Mouse (Mus musculus) thymus, adult 2 months (tissue): ENCODE measurements around the gene Zp3. TPM values are rescaled to one million over a fixed set of nuclear protein-coding genes. Genes with fewer than 3 reads are reported as not detected.
A peak's percentile ranks its signal among the peaks of the same experiment; 100 is the strongest.

Experiments
- DNase-seq: peaks from one replicate; pipeline ENCODE4 v3.0.0; 2021
- H3K27ac ChIP-seq: fragments of 200-500 bp; 2 replicates; pipeline ENCODE4 v1.5.1; 2012; ENCODE audit warnings: low read length, control low read depth; ENCODE audit not compliant: control insufficient read depth, insufficient read depth
- H3K27me3 ChIP-seq: fragments of 200-500 bp; 2 replicates; pipeline ENCODE4 v1.6.1; 2012; ENCODE audit warnings: mild to moderate bottlenecking, low read length, moderate library complexity, mixed read lengths; ENCODE audit not compliant: control insufficient read depth, insufficient read depth
- H3K36me3 ChIP-seq: fragments of 200-500 bp; 2 replicates; pipeline ENCODE4 v1.6.1; 2012; ENCODE audit warnings: mild to moderate bottlenecking, low read length, moderate library complexity; ENCODE audit not compliant: control insufficient read depth, insufficient read depth
- H3K4me1 ChIP-seq: fragments of 200-500 bp; replicated peaks from 2 replicates; pipeline ENCODE4 v1.6.1; 2012; ENCODE audit warnings: low read length; ENCODE audit not compliant: control insufficient read depth, insufficient read depth
- H3K4me3 ChIP-seq: fragments of 200-500 bp; 2 replicates; pipeline ENCODE4 v1.5.1; 2012; ENCODE audit warnings: mild to moderate bottlenecking, low read length, control low read depth, moderate library complexity; ENCODE audit not compliant: control insufficient read depth, insufficient read depth
- CTCF ChIP-seq: fragments of 200-500 bp; IDR thresholded peaks from 2 replicates; pipeline ENCODE4 v1.5.1; 2012; ENCODE audit warnings: mild to moderate bottlenecking, control low read depth, low read length, moderate library complexity, borderline replicate concordance; ENCODE audit not compliant: control insufficient read depth, poor library complexity, insufficient read depth; ENCODE audit errors: extremely low read depth
- POLR2A ChIP-seq: fragments of 200-500 bp; IDR thresholded peaks from 2 replicates; pipeline ENCODE4 v1.6.1; 2012; ENCODE audit warnings: mild to moderate bottlenecking, low read length, control low read depth, moderate library complexity; ENCODE audit not compliant: control insufficient read depth, poor library complexity, insufficient read depth; ENCODE audit errors: extremely low read depth
- WGBS: fragments of 180-500 bp; shearing (Covaris S2); methylation state at CpG from one replicate; pipeline ENCODE4 v1.1.7; 2018; 5-methylcytosine and 5-hydroxymethylcytosine counted together
- polyA plus RNA-seq: library from polyadenylated mRNA; depleted of rRNA; stranded (reverse); fragments of >200 nt; gene quantifications from 2 replicates; pipeline ENCODE4 v1.2.3, GENCODE M21; 2012

The Zp3 gene
- polyA plus RNA-seq, 1 experiment = 1.1 TPM

GRCm38 (mm10) chr5:135984546-135985044 lies 4.7 kb downstream of the Zp3 start:
- WGBS = 91% methylated on average over 6 of the region's 6 CpGs
- no peak for TF ChIP-seq POLR2A
- TF ChIP-seq CTCF = no peak

DNA sequence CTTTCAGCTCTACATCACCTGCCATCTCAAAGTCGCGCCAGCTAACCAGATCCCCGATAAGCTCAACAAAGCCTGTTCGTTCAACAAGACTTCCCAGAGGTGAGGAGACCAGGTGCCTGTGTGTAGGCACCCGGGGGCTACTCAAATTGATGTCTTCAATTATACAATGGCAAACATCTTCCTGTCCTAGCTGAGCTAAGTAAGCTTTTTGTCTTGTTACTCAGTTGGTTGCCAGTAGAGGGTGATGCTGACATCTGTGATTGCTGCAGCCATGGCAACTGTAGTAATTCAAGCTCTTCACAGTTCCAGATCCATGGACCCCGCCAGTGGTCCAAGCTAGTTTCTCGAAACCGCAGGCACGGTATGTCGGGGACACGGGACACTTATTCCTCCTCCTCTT lies 7.3 kb downstream of the Zp3 start:
- H3K27me3 ChIP-seq = no peaks in the 10 kb centered on the region

More at GRCm38 (mm10) chr5:135984546-135985044, 4.7 kb downstream of the Zp3 start:
- no peaks in the 10 kb centered on the region for H3K4me1 ChIP-seq
- DNase-seq = no peak
- H3K4me3 ChIP-seq = no peak overlapping the region
- no peak overlapping the region for H3K27ac ChIP-seq
- no peaks in the 10 kb centered on the region for H3K27me3 ChIP-seq
- H3K36me3 ChIP-seq = no peaks in the 10 kb centered on the region

GRCm38 (mm10) chr5:135990601-135991000 lies 10.7 kb downstream of the Zp3 start:
- peak; percentile 9 for DNase-seq
- no peak for TF ChIP-seq POLR2A
- no peak for TF ChIP-seq CTCF
- H3K27ac ChIP-seq = peak overlapping the region; percentile 64
- 10% methylated on average over 5 of the region's 5 CpGs for WGBS
- H3K36me3 ChIP-seq = no peaks in the 10 kb centered on the region
- H3K27me3 ChIP-seq = no peaks in the 10 kb centered on the region
- H3K4me1 ChIP-seq = peaks cover 10% of the 10 kb centered on the region
- H3K4me3 ChIP-seq = no peak overlapping the region

More for the DNA sequence above, 7.3 kb downstream of the Zp3 start:
- H3K4me3 ChIP-seq = no peak overlapping the region
- no peak for TF ChIP-seq POLR2A
- TF ChIP-seq CTCF = no peak
- H3K4me1 ChIP-seq = peaks cover 8% of the 10 kb centered on the region
- peak; percentile 28 for DNase-seq
- no peak overlapping the region for H3K27ac ChIP-seq
- WGBS = 57% methylated on average over 11 of the region's 11 CpGs
- H3K36me3 ChIP-seq = no peaks in the 10 kb centered on the region

DNA sequence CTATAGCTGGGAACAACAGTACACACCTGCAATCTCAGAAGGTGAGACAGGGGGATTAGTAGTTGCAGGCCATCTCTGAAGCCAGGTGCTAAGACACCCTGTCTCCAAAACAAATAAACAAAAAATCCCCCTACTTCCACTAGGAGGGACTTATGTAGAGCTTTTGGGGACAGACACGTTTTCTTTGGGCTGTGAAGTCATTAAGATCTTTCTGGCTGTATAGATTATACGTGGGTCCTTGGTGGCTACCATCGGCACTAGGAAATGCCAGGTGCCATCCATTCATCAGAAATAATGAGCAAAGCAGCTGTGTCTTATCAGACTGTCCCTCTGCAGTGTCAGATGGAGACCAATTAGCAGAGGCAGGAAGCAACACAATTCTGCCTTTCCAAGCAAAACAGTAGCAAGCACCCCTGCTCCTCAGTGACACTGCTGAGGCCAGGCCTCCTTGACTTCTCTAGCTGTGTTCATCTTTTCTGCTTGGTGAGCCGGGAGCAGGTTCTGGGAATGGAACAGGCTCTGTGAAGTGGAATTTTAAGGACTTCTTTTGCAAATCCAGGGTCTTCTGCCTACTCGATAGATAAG lies 13.6 kb downstream of the Zp3 start:
- no peak overlapping the region for H3K27ac ChIP-seq
- no peak for TF ChIP-seq CTCF
- no peak for TF ChIP-seq POLR2A
- WGBS = 92% methylated on average over 5 of the region's 5 CpGs
- H3K36me3 ChIP-seq = peaks cover 18% of the 10 kb centered on the region
- no peak for DNase-seq
- H3K27me3 ChIP-seq = no peaks in the 10 kb centered on the region
- H3K4me3 ChIP-seq = no peak overlapping the region
- peaks cover 12% of the 10 kb centered on the region for H3K4me1 ChIP-seq

- Histone ChIP-seq H3K27me3 (no peaks in the 10 kb centered on the region), H3K4me3 (no peak overlapping the region), H3K36me3 (peaks cover 22% of the 10 kb centered on the region), H3K4me1 (peaks cover 12% of the 10 kb centered on the region), H3K27ac (no peak overlapping the region)
- DNase-seq = peak; percentile 11
- WGBS = 76% methylated on average over 8 of the region's 8 CpGs
- TF ChIP-seq CTCF (no peak), POLR2A (no peak)
Measured at GRCm38 (mm10) chr5:135994335-135994724, 14.4 kb downstream of the Zp3 start.

DNA sequence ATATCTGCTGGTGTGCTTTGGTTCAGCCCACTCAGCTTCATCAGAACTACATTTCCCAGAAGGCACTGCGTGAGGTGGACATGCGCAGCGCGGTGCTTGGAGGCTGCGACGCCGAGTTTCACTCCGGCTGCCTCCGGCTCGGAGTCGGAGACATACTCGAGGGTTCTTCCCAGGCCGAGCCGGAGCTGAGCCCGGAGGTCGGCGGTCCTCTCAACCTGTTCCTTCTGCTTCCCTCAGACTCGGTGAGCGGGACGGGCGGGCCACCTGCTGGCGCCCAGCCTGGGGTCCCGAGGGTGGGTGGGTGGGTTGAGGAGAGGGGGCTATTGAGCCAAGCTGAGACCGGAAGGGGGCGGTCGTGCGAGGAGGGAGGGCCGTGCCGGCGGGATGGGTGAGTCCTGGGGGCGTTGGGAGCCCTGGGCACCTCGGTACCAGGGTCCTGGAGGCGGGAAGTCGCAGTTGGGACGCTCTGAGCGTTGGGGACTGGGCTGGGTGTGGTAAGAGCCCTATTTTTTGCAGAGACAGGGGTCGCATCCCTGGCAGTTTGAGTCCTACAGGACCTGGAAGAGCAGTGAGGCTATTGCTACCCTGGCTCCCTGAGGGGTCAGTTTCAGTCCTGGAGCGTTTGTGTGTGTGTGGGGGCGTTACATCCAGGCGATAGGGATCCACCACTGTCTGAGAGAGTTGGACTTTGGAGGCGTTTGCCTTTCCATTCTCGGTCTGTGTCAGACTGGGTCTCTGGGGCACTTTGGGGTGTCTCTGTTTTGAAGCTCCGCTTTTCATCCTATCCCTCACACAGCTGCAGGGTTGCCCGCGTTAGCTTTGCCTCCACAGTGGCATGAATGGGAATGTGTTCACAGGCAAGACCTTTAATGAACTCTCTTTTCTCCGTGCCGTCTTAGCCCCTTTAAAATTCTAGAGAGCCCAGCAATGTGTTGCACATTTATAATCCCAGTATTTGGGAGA lies 15.1 kb downstream of the Zp3 start, which contains the start of gene Dtx2:
Gene Dtx2 (plus strand): TSS at position 76 of the 963 bp plus-strand sequence.
- TF ChIP-seq POLR2A (peak; percentile 90), CTCF (no peak)
- Histone ChIP-seq H3K27me3 (no peaks in the 10 kb centered on the region), H3K4me3 (peak within 1 kb of the TSS; percentile 73), H3K36me3 (peaks cover 22% of the 10 kb centered on the region), H3K27ac (no peak within 1 kb of the TSS), H3K4me1 (peaks cover 14% of the 10 kb centered on the region)
- peak; percentile 93 for DNase-seq
- 1% methylated on average over 47 of the region's 47 CpGs for WGBS
